22 mouse cellular contexts compared by ENCODE assay signal in the genomic region with DNA sequence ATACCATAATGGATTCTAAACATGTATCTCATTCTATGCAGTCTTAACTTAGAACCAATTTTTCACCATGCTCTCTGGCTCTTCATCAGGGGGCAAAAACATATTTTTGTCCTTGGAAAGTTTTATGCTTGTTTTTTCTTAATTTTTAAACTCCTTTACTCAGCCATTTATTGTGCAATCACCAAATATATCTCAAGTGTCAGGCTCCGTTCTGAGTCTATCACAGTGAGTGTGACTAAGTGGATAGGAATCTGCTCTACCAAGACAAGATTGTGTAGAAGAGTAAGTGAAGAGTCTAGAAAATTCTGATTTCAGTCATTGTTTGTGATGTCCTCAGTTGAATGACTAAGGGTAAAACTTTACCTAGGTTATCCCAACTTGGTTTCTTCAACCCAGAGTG.
DNase-seq lines count a peak whose midpoint lies in the region; ATAC-seq and TF ChIP-seq lines count a peak whose summit lies in the region.
"Had no signal": no experiment of that assay in that cellular context is flagged by ENCODE, and none has a peak within 500 bp of the region (broad histone marks: within the 10 kb centered on the region; RNA-seq: fewer than 3 reads in every experiment).

No protein-coding gene starts in this region.

- ATAC-seq in kidney, postnatal 0 days (replicated peaks; ENCODE audit: low FRiP score, low read depth), result no peak
- ATAC-seq: forebrain, embryonic 13.5 days; inflammation-experienced regulatory T-cells, adult 6 months; liver, postnatal 0 days; midbrain, embryonic 13.5 days had no signal

- no peak overlapping the region for H3K27ac ChIP-seq in kidney, postnatal 0 days
- H3K27ac ChIP-seq in embryonic fibroblast, embryonic 13.5 days (ENCODE audit: insufficient read depth, low read length), result peak overlapping the region; percentile 27
- H3K27ac ChIP-seq: embryonic facial prominence, embryonic 12.5 days; forebrain, embryonic 13.5 days; hindbrain, embryonic 14.5 days; layer of hippocampus, adult 2 months; midbrain, embryonic 13.5 days had no signal

- 0 out of 2 replicates have a peak, but pooled peaks cover 6% of the 10 kb centered on the region for H3K36me3 ChIP-seq in kidney, postnatal 0 days (ENCODE audit: insufficient read depth, low read length)

- no peak overlapping the region for H3K4me2 ChIP-seq in kidney, postnatal 0 days (ENCODE audit: low read length)
- H3K4me2 ChIP-seq: embryonic facial prominence, embryonic 12.5 days; forebrain, embryonic 13.5 days; hindbrain, embryonic 14.5 days; midbrain, embryonic 13.5 days had no signal

- intact Hi-C loops in heart, postnatal 25 days (cut with DNase I), result no loop called here

- WGBS in kidney, postnatal 0 days, result 64% methylated on average over 1 of the region's 1 CpGs

- no peaks in the 10 kb centered on the region for H3K27me3 ChIP-seq in kidney, postnatal 0 days (ENCODE audit: insufficient read depth, low read length)
- H3K27me3 ChIP-seq: embryonic facial prominence, embryonic 12.5 days; forebrain, embryonic 13.5 days; megakaryocyte, embryonic 14.5 days; midbrain, embryonic 13.5 days had no signal

- H3K9me3 ChIP-seq in kidney, postnatal 0 days (replicated peaks; ENCODE audit: low read length), result no peaks in the 10 kb centered on the region
- H3K9me3 ChIP-seq: embryonic facial prominence, embryonic 12.5 days; forebrain, embryonic 13.5 days; megakaryocyte, embryonic 14.5 days; midbrain, embryonic 13.5 days had no signal

- no peak overlapping the region for H3K9ac ChIP-seq in kidney, postnatal 0 days (ENCODE audit: low read depth, low read length)
- H3K9ac ChIP-seq: embryonic facial prominence, embryonic 12.5 days; forebrain, embryonic 13.5 days; hindbrain, embryonic 14.5 days; liver, postnatal 0 days; midbrain, embryonic 13.5 days had no signal

- no peak for TF ChIP-seq POLR2A in embryonic fibroblast, embryonic 13.5 days (IDR thresholded peaks at IDR 0.05; ENCODE audit: low read depth, low read length)

- no peak for TF ChIP-seq CTCF in kidney, postnatal 0 days (IDR thresholded peaks at IDR 0.05; ENCODE audit: low read depth)
- no peak for TF ChIP-seq CTCF in embryonic fibroblast, embryonic 13.5 days (IDR thresholded peaks at IDR 0.05; ENCODE audit: borderline replicate concordance, insufficient read depth, low read length)

- peak; percentile 61 for DNase-seq in heart, adult 11 months
- no peak for DNase-seq in heart, postnatal 25 days (ENCODE audit: low spot score)
- peak; percentile 15 for DNase-seq in kidney, postnatal 0 days (ENCODE audit: low spot score)
- no peak for DNase-seq in kidney, adult 8-10 months
- peak; percentile 19 for DNase-seq in 3134 (ENCODE audit: extremely low read depth, insufficient read length, low spot score)
- no peak for DNase-seq in adrenal gland, adult 8-10 months
- DNase-seq: cerebellum, adult 2 months; cerebellum, postnatal 25 days; kidney, adult 18-20 months; kidney, postnatal 14 days; liver, postnatal 0 days; thymus, adult 18-20 months; thymus, postnatal 36 days had no signal

- H3K4me3 ChIP-seq in kidney, postnatal 0 days (replicated peaks; ENCODE audit: low read depth, low read length), result no peak overlapping the region
- no peak overlapping the region for H3K4me3 ChIP-seq in embryonic fibroblast, embryonic 13.5 days (ENCODE audit: insufficient read depth, low read length)
- H3K4me3 ChIP-seq: embryonic facial prominence, embryonic 12.5 days; erythroblast, embryonic 14.5 days; forebrain, embryonic 13.5 days; layer of hippocampus, adult 2 months; megakaryocyte, embryonic 14.5 days; midbrain, embryonic 13.5 days had no signal

- no peaks in the 10 kb centered on the region for H3K4me1 ChIP-seq in kidney, postnatal 0 days (replicated peaks; ENCODE audit: insufficient read depth, low read length)
- H3K4me1 ChIP-seq in embryonic fibroblast, embryonic 13.5 days (ENCODE audit: control insufficient read depth, insufficient read depth, low read length), result peaks cover 3% of the 10 kb centered on the region; the same call in 1 of the 2 replicates
- H3K4me1 ChIP-seq: embryonic facial prominence, embryonic 12.5 days; forebrain, embryonic 13.5 days; midbrain, embryonic 13.5 days had no signal

Comparison
In these comparisons a context has a peak if more than half of its experiments do, and no peak if none do; other contexts are left out.
1. DNase-seq: peak in heart, adult 11 months (single experiment), kidney, postnatal 0 days (single experiment) and 3134 (single experiment); none in heart, postnatal 25 days (single experiment), kidney, adult 8-10 months (0 of 2) and adrenal gland, adult 8-10 months (single experiment).